Mouse (Mus musculus): Measurements from ENCODE around the gene Kif21b.

GRCm38 (mm10) chr1:136136547-136136946, 5.4 kb downstream of the Kif21b start:
- no peak for TF ChIP-seq CTCF (IDR thresholded peaks at IDR 0.05)
- TF ChIP-seq EP300 (IDR thresholded peaks at IDR 0.05): no peak
